ENCODE assay signal across 10 mouse cellular contexts in the genomic region with DNA sequence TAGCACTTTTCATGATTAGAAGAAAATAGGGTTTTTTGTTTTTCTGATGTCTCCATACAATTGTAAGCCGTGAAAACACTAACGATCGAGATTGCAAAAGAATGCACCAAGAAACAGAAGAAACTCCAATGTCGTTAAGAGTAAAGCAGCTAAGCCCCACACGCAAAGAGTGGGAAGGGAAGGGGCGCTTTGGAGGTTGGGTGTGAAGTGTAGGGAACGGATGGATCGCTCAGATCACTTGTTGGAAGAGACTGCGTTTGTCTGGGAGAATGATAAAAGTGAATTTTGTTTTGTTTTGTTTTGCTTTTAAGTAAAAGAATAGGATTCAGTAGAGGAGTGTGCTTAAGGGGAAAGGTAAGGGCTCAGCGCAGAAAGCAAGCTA. TPM values are rescaled to one million over a fixed set of nuclear protein-coding genes. Genes with fewer than 3 reads are reported as not detected.
DNase-seq lines count a peak whose midpoint lies in the region; ATAC-seq lines count a peak whose summit lies in the region.
"Had no signal": no experiment of that assay in that cellular context is flagged by ENCODE, and none has a peak within 500 bp of the region (broad histone marks: within the 10 kb centered on the region; RNA-seq: fewer than 3 reads in every experiment).

No protein-coding gene starts in this region.

- peak overlapping the region; percentile 71 for H3K9ac ChIP-seq in heart, embryonic 14.5 days (ENCODE audit: low read length)
- peak overlapping the region; percentile 74 for H3K9ac ChIP-seq in hindbrain, embryonic 11.5 days (ENCODE audit: low read depth, low read length)
- peak overlapping the region; percentile 64 for H3K9ac ChIP-seq in midbrain, embryonic 11.5 days (ENCODE audit: low read length)

- peak overlapping the region; percentile 99 for H3K4me2 ChIP-seq in heart, embryonic 14.5 days (ENCODE audit: low read length)
- peak overlapping the region; percentile 85 for H3K4me2 ChIP-seq in hindbrain, embryonic 11.5 days (replicated peaks; ENCODE audit: low read depth, low read length)
- peak overlapping the region; percentile 90 for H3K4me2 ChIP-seq in midbrain, embryonic 11.5 days

- ATAC-seq in heart, embryonic 14.5 days (ENCODE audit: insufficient number of reproducible peaks, insufficient read depth, low FRiP score, low read depth) = no peak
- no peak for ATAC-seq in hindbrain, embryonic 11.5 days (ENCODE audit: low FRiP score)
- ATAC-seq in midbrain, embryonic 11.5 days (ENCODE audit: low FRiP score) = no peak

- H3K27ac ChIP-seq in heart, embryonic 14.5 days (replicated peaks in 1 of 2; ENCODE audit: control insufficient read depth in 1 of 2, insufficient read depth in 1 of 2, low read depth in 2 of 2, low read length in 2 of 2) = no peak overlapping the region
- no peak overlapping the region for H3K27ac ChIP-seq in brown adipose tissue, adult 24 weeks (replicated peaks; ENCODE audit: low read depth, low read length)
- no peak overlapping the region for H3K27ac ChIP-seq in hindbrain, embryonic 11.5 days (ENCODE audit: low read depth, low read length)
- H3K27ac ChIP-seq in midbrain, embryonic 11.5 days (ENCODE audit: low read depth, low read length) = no peak overlapping the region

- no peaks in the 10 kb centered on the region for H3K9me3 ChIP-seq in heart, embryonic 14.5 days (ENCODE audit: control insufficient read depth, low read length)
- H3K9me3 ChIP-seq in hindbrain, embryonic 11.5 days (ENCODE audit: control insufficient read depth, low read length) = no peaks in the 10 kb centered on the region
- peaks cover 3% of the 10 kb centered on the region; the same call in 1 of the 2 replicates for H3K9me3 ChIP-seq in midbrain, embryonic 11.5 days (ENCODE audit: control insufficient read depth, low read length)

- 17% methylated on average over 10 of the region's 10 CpGs for WGBS in heart, embryonic 14.5 days
- WGBS in hindbrain, embryonic 11.5 days = 3% methylated on average over 10 of the region's 10 CpGs
- 3% methylated on average over 10 of the region's 10 CpGs for WGBS in midbrain, embryonic 11.5 days

- 0 out of 4 replicates have a peak, but pooled peaks cover 0 to 2% of the 10 kb centered on the region in 2 experiments for H3K4me1 ChIP-seq in heart, embryonic 14.5 days (ENCODE audit: control insufficient read depth in 2 of 2, insufficient read depth in 2 of 2, low read length in 2 of 2)
- H3K4me1 ChIP-seq in brown adipose tissue, adult 24 weeks (ENCODE audit: control insufficient read depth, insufficient read depth, insufficient read length, low read length) = peaks cover 3% of the 10 kb centered on the region; the same call in 1 of the 2 replicates
- H3K4me1 ChIP-seq in hindbrain, embryonic 11.5 days (replicated peaks; ENCODE audit: control insufficient read depth, insufficient read depth, low read length) = no peaks in the 10 kb centered on the region
- H3K4me1 ChIP-seq in midbrain, embryonic 11.5 days (ENCODE audit: control insufficient read depth, insufficient read depth, low read length) = peaks cover 6% of the 10 kb centered on the region; the same call in 1 of the 2 replicates

- no peaks in the 10 kb centered on the region for H3K27me3 ChIP-seq in heart, embryonic 14.5 days (ENCODE audit: control insufficient read depth, insufficient read depth, low read length)
- H3K27me3 ChIP-seq in hindbrain, embryonic 11.5 days (ENCODE audit: control insufficient read depth, insufficient read depth, low read length) = peaks cover 4% of the 10 kb centered on the region; the same call in 1 of the 2 replicates
- no peaks in the 10 kb centered on the region; the same call in 1 of the 2 replicates for H3K27me3 ChIP-seq in midbrain, embryonic 11.5 days (ENCODE audit: control insufficient read depth, insufficient read depth, low read length)
- H3K27me3 ChIP-seq: CH12.LX had no signal

- H3K4me3 ChIP-seq in heart, embryonic 14.5 days (ENCODE audit: control insufficient read depth in 1 of 2, insufficient read depth in 1 of 2, low read depth in 1 of 2, low read length in 2 of 2) = peak overlapping the region; percentile 58 to 71
- peak overlapping the region; percentile 49; the same call in 1 of the 2 replicates for H3K4me3 ChIP-seq in brown adipose tissue, adult 24 weeks (ENCODE audit: insufficient read depth, low read depth, low read length)
- peak overlapping the region; percentile 60 for H3K4me3 ChIP-seq in hindbrain, embryonic 11.5 days (ENCODE audit: low read depth, low read length)
- H3K4me3 ChIP-seq in midbrain, embryonic 11.5 days (ENCODE audit: low read depth, low read length) = peak overlapping the region; percentile 48

- DNase-seq in heart, postnatal 4 days = no peak
- DNase-seq in hindbrain, embryonic 11.5 days (ENCODE audit: low spot score) = peak; percentile 47
- DNase-seq in midbrain, embryonic 11.5 days (ENCODE audit: low spot score, missing footprints) = peak; percentile 91
- DNase-seq in urinary bladder, adult 18-20 months (ENCODE audit: low spot score in 2 of 2) = no peak
- DNase-seq in adipocyte (ENCODE audit: low spot score) = no peak
- DNase-seq in layer of hippocampus, postnatal 10 days (ENCODE audit: low spot score in 2 of 2) = no peak

- no peaks in the 10 kb centered on the region for H3K36me3 ChIP-seq in heart, embryonic 14.5 days (ENCODE audit: control insufficient read depth, insufficient read depth, low read length)
- no peaks in the 10 kb centered on the region for H3K36me3 ChIP-seq in hindbrain, embryonic 11.5 days (ENCODE audit: control insufficient read depth, insufficient read depth, low read length)
- no peaks in the 10 kb centered on the region for H3K36me3 ChIP-seq in midbrain, embryonic 11.5 days (ENCODE audit: control insufficient read depth, insufficient read depth, low read length)

RNA-seq across cellular contexts. Expression of a gene that starts 1.5 kb away (rescaled TPM):
- polyA plus RNA-seq in heart, embryonic 14.5 days (2014; fragmentation: Nextera tagmentation; extraction: Ambion mirVana) = 6.6 and 6.8 TPM in 2 replicates
- total RNA-seq in heart, postnatal 4 days (2021) = 1 to 10 TPM; 7.6 to 8.5 TPM
- polyA plus RNA-seq in brown adipose tissue, adult 24 weeks (2012; ENCODE audit: insufficient read depth, insufficient read length, missing spikeins) = not detected in 2 replicates
- polyA plus RNA-seq in hindbrain, embryonic 11.5 days (2014; fragmentation: Nextera tagmentation; extraction: Ambion mirVana) = 35.7 and 43.1 TPM in 2 replicates
- polyA plus RNA-seq in midbrain, embryonic 11.5 days (2014; fragmentation: Nextera tagmentation; extraction: Ambion mirVana) = 10.6 and 11.4 TPM in 2 replicates
- total RNA-seq in layer of hippocampus, postnatal 10 days (2021) = 10 to 100 TPM; 16.8 to 17.6 TPM
- total RNA-seq: CH12.LX; common myeloid progenitor, adult 5-6 weeks had no signal

Comparison
In these comparisons a context has a peak if more than half of its experiments do, and no peak if none do; other contexts are left out.
1. DNase-seq: peak in hindbrain, embryonic 11.5 days (single experiment) and midbrain, embryonic 11.5 days (single experiment); none in heart, postnatal 4 days (single experiment), urinary bladder, adult 18-20 months (0 of 2), adipocyte (single experiment) and layer of hippocampus, postnatal 10 days (0 of 2).
2. Peak in every context shown above with its lines, with median percentiles within 50 percentile points of each other: H3K4me2 ChIP-seq, H3K4me3 ChIP-seq and H3K9ac ChIP-seq.